Mouse (Mus musculus) ES-CJ7 (cell line): ENCODE results near the gene Gm28048.

ENCODE experiments used
- DNase-seq: peaks from one replicate; pipeline ENCODE4 v3.0.0; 2011; ENCODE audit warnings: low read depth, low spot score

Gene Gm28048

DNA sequence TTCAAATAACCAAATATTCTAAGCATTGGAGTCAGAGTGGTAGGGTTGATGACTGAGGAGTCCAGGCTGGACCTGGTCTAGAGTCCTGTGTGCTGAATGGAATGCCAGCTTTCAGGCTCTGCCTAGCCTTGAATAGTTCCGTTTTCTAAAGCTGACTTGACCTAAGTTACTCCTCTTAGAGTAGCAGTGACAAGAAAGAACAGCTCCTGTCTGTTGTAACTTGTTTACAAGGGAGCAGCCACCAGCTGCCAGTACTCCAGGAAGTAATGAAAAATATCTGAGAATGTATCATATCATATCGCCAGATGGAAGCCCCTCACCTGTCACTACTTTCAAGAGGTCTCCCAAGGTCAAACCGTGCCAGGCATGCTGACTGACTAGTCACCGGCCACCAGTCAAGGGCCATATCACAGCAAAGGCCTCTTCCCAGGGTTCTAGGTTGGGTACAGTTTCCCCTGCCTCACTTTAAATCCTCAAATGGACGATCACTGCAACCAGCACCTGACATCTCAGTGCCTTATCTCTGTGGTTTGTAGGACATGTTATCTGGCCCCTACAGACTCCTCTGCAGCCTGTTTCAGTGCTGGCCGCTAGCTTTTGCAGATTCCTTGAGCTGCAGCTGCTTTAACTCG, 172.3 kb downstream of the Gm28048 start:
- DNase-seq: no peak

DNA sequence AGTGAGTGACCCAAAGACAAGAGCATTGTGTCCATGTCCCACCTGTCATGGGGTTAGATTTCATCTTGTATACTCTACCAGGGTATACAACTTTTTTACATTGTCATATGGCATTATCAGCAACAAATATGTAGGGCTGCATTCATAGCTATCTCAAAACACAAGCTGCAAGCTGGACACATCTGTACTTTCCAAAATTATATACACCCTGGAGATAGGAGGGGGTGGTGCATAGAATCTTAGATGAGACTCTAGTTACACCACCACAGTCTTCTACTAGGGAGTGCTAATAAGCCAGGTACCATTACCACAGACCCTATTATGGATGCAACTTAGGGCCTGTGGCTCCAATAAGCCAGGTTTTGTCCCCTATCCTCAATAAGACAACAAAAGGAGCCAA, 173.8 kb downstream of the Gm28048 start:
- DNase-seq: no peak

DNA sequence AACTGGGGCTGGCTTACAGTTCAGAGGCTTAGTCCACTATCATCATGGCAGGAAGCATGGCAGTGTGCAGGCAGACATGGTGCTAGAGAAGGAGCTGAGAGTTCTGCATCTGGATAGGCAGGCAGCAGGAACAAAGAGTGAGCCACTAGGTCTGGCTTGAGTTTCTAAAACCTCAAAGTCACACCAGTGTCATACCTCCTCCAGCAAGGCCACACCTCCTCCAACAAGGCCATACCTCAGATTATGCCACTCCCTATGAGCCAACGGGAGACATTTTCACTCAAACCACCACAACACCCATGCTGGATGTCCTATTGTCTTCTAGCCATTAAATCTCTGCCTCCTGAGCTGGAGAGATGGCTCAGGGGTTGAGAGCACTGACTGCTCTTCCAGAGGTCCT, 176.7 kb downstream of the Gm28048 start:
- no peak for DNase-seq

DNA sequence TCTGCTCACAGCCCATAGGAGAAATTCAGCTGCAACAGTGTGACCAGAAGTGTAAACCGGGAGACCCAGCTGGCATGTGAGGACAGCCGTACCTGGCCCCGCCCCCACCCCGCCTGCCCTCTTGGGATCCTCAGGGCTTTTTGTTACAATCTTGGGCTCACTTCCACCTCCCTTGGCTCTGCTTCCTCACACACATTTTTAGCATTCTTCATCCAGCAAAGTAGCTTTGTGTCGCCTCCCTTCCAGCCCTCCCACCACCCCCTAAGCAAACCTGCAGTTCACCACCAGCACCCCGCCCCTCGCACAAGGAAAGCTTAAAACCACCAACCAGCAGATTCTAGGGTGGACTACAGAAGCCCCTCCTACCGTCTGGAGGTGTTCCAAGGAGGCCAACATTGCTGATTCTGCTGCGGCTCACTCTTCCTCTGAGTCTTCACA, 181.9 kb downstream of the Gm28048 start:
- peak; percentile 94 for DNase-seq

DNA sequence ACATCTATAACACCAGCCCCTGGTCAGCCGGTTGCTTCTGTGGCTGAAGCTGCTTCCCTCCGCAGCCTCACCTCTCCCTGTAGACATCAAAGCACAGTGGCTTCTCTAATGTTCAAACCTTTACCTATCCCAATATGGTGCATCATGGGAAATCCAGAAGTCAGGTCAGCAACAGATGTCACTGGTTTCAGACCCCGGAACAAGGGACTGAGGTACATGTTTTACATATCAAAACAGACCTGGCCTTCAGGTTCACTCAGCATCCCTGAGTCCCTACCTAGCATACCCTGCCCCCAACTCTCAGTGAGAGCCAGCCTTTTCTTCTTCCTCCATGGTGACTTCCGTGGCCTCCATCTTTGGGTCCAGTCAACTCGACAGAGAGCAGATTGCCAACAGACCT, 183.0 kb downstream of the Gm28048 start:
- peak; percentile 85 for DNase-seq

DNA sequence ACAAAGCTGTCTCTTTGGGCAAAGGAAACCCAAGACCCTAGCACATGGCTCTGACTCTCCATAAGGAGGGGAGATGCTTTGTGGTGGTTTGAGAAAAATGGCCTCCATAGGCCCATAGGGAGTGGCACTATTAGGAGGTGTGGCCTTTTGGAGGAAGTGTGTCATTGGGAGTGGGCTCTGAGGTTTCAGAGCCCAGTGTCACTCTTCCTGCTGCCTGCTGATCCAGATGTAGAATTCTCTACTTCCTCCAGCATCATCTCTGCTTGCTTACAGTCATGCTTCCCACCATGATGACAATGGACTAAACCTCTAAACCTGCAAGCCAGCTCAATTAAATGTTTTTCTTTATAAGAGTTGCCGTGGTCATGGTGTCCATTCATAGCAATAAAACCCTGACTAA, 187.2 kb downstream of the Gm28048 start:
- DNase-seq: no peak

DNA sequence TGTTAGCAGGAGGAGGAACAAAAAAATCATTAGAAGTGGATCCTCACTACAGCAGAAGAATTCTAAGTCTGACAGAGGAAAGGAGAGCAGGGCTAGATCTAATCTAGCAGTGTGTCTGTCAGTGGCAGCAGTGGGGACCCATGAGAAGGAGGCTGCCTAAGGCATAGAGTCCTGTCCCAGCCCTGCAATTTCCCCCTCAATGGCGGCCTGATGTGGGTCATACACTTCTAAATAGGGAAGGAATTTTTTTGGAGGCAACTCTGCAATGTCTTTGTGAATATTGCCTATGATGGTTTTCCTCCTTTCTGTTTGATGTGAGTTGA, 188.0 kb downstream of the Gm28048 start:
- DNase-seq: no peak

DNA sequence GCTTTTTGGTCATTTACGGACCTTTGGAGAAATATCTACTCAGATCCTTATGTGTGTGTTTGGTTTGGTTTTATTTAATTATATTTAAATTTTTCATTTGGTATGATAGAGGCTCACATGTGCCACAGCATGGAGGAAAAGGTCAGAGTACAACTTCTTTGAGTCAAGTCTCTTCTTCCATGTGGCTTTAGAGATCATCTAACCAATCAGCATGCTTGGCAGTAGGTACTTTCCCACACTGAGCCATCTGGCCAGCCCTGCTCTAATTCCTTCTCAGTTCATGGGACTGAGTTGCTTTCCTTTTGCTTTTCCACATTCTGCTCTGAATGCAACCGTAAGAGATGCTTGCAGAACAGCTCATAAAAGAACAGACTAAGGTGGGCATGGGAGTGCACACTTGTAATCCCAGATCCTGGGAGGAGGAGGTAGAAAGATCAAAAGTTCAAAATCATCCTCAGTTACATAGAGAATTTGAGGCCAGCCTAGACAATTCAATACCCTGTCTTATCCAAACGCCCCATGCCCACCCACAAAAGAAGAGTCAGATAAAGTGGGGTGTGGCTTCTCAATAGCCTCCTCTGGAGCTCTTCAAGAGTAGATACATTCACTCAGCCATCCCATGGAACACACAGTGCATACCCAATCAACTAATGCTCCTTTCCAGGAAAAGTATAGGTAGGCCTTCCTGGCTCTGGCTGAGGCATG, 188.6 kb downstream of the Gm28048 start:
- DNase-seq: no peak

DNA sequence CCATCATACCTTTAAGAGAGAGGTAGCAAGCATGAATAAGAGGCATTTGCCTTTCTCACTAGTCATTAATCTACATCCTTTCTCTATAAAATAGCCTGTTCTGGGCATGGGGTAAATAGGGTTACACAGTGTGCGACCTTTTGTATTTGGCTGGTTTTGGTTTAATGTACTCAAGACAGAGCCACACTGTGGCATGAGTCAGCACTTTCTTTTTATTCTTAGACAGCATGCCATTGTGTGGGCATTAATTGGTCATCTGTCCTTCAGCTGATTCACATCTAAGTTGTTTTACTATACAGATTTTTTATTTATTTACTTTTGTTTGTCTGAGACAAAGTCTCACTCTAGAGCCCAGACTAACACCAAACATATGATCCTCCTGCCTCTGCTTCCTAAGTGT, 189.7 kb downstream of the Gm28048 start:
- DNase-seq: peak; percentile 47

DNA sequence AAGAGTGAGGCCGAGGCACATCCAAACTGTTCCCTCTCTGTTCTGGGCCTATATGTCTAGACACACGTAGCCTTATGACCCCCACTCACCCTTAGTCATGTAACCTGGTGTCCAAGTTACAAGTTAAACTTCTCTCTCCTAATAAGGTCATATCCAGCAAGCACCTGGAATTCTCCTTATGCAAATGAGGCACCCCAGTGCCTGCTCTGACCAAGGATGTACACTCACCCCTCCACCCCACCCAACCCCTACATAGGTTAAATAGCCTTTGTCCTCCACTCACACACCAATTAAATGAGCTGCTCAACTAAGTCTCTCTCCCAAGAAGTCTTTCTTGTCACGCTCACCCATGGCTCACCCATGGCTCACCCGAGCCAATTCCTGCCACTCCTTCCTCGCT, 190.2 kb downstream of the Gm28048 start:
- DNase-seq: peak; percentile 86

DNA sequence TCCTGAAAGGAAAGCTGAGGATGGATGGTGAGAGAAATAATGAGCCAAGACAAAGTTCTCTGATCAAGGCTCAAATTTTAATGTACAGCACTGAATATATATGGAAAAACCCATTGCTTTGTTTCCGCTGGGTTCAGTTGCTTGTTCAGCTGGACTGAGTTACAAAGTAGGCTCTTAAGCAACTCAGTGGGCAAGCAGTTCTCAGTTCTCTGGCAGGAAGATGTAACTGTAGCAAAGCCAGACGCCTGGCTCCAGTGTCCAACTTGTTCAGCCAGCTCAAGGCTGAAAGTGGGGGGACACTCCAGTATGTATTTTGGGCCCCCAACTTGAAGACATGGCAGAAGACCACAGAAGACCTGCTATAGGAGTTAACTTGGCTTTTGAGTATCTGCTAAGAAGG, 194.1 kb downstream of the Gm28048 start:
- DNase-seq: no peak
